Mouse (Mus musculus): ENCODE results near the gene Myo10.

DNA sequence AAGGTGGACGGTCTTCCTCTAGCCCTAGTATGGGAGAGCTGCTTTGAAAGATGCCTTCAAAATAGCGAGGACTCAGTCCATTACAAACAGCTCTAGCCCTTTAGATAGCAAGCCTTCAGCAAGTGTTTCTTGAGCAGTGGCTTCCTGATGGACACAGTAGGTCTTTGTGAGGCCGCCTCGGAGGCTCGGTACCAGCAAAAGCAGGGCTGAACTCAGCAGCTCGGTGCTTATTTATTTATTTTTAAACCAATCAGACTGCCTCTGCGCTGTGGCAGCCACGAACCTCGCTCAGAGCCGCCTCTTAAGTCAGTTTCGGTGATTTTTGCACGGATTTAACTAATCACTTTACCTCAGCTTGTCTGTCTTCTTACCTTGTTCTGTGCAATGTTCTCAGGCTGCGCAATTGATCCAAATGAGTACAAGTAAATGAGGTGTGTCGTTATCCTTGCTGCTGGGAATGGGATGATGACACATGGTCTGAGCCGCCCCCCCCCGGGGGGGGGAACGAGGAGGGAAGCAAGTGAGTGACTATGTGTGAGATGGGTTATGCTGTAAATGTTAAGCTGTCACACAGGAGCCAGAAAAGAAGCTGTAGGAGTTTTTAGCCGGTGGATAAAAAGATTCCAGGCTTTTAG lies 232.1 kb downstream of the Myo10 start:
- no peak for TF ChIP-seq POLR2A (IDR thresholded peaks at IDR 0.05; ENCODE audit: low read depth, low read length)
- no peak for TF ChIP-seq CTCF (conservative IDR thresholded peaks at IDR 0.05; ENCODE audit: insufficient read depth, insufficient read length, low read depth, low read length)

Data from kidney, adult 2 months (tissue).